Mouse (Mus musculus): Measurements from ENCODE around the gene Pdia2. TPM values are rescaled to one million over a fixed set of nuclear protein-coding genes. Genes with fewer than 3 reads are reported as not detected.
"Not testable (repeated sequence)": the region's sequence is repeated elsewhere in the genome, so short reads cannot be mapped to it uniquely, and the experiment has no call there.

Gene Pdia2
- polyA plus RNA-seq, 1 experiment from 2014 or later = 2.2 TPM

DNA sequence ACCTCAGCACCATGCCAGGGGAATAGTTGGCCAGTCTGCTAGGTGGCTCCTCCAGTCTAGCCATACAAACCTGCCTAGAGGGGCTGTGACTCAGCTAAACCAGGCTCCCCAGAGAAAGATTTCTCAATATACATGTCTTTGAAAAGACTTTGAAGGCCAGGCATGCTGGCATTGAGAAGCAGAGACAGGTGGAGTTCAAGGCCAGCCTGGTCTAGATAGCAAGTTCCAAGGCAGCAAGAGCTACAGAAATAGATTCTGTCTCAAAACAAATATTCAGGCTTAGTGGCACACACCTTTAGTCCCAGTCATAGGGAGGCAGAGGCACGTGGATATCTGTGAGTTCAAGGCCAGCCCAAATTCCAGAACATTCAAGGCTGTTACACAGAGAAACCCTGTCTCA, 7.5 kb upstream of the Pdia2 start:
- Histone ChIP-seq H3K27ac (ENCODE audit: low read depth, low read length) (no peak overlapping the region), H3K4me1 (ENCODE audit: control insufficient read depth, insufficient read depth, low read length) (peaks cover 8% of the 10 kb centered on the region), H3K36me3 (ENCODE audit: control insufficient read depth, insufficient read depth, low read length) (no peaks in the 10 kb centered on the region), H3K9me3 (replicated peaks; ENCODE audit: control insufficient read depth, low read length) (no peaks in the 10 kb centered on the region), H3K4me2 (no peak overlapping the region), H3K4me3 (ENCODE audit: low read depth, low read length) (no peak overlapping the region), H3K9ac (ENCODE audit: low read depth, low read length) (no peak overlapping the region), H3K27me3 (ENCODE audit: control insufficient read depth, insufficient read depth, low read length) (peaks cover 37% of the 10 kb centered on the region)
- ATAC-seq (replicated peaks; ENCODE audit: insufficient number of reproducible peaks, low FRiP score, low TSS enrichment) = no peak
- WGBS (ENCODE audit: insufficient replicate concordance) = 32% methylated on average over 1 of the region's 1 CpGs

DNA sequence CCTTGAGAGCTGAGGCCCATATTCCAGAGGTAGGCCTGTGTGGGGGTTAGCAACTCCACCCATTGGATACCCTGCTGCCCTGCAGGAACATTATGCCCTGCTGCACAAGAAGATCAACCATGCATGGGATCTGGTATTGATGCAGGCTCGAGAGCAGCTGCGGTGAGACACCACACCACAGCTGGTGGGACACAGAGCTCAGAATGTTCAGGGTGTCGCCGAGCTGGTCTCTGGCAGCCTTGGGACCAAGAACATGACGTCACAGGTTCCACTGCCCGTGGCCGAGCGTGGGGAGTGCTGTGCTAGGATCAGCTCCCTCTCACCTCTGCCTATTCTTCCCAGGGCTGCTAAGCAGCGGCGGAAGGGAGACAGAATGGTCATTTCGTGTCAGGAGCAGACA, 5.9 kb upstream of the Pdia2 start:
- peaks cover 16% of the 10 kb centered on the region for H3K4me1 ChIP-seq (ENCODE audit: control insufficient read depth, insufficient read depth, low read length)
- peaks cover 53% of the 10 kb centered on the region for H3K27me3 ChIP-seq (ENCODE audit: control insufficient read depth, insufficient read depth, low read length)
- H3K4me3 ChIP-seq (ENCODE audit: low read depth, low read length) = no peak overlapping the region
- WGBS (ENCODE audit: insufficient replicate concordance) = 34% methylated on average over 11 of the region's 11 CpGs
- H3K36me3 ChIP-seq (ENCODE audit: control insufficient read depth, insufficient read depth, low read length) = no peaks in the 10 kb centered on the region
- no peak for ATAC-seq (replicated peaks; ENCODE audit: insufficient number of reproducible peaks, low FRiP score, low TSS enrichment)
- H3K9ac ChIP-seq (ENCODE audit: low read depth, low read length) = no peak overlapping the region
- H3K27ac ChIP-seq (ENCODE audit: low read depth, low read length) = no peak overlapping the region
- no peaks in the 10 kb centered on the region for H3K9me3 ChIP-seq (replicated peaks; ENCODE audit: control insufficient read depth, low read length)
- H3K4me2 ChIP-seq = peak overlapping the region; percentile 7; the same call in 1 of the 2 replicates

DNA sequence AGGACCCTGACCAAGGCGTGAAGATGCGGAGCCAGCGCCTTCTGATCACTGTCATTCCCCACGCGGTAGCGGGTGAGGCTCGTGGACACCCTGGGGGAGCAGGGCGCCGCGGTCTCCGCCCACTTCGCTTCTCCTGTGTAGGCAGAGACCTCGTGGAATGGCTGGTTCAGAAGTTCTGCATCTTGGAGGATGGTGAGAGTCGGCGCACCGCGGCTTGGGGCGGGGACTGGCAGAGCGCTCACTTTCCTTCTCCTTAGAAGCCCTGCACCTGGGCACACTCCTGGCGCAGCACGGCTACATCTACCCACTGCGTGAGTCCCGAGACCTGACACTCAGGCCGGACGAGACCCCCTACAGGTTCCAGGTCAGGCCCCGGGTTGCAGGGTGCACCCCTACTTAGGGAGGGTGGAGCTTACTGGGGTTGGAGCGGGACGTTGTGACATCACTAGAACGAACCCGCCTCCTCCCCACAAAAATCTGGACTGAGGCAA, 4.5 kb upstream of the Pdia2 start:
- Histone ChIP-seq H3K9me3 (replicated peaks; ENCODE audit: control insufficient read depth, low read length) (no peaks in the 10 kb centered on the region), H3K4me3 (ENCODE audit: low read depth, low read length) (peak overlapping the region; percentile 55), H3K27ac (ENCODE audit: low read depth, low read length) (no peak overlapping the region), H3K4me1 (ENCODE audit: control insufficient read depth, insufficient read depth, low read length) (peaks cover 16% of the 10 kb centered on the region), H3K4me2 (peak overlapping the region; percentile 95), H3K36me3 (ENCODE audit: control insufficient read depth, insufficient read depth, low read length) (no peaks in the 10 kb centered on the region), H3K27me3 (ENCODE audit: control insufficient read depth, insufficient read depth, low read length) (peaks cover 62% of the 10 kb centered on the region), H3K9ac (ENCODE audit: low read depth, low read length) (peak overlapping the region; percentile 52; the same call in 1 of the 2 replicates)
- WGBS (ENCODE audit: insufficient replicate concordance) = 2% methylated on average over 30 of the region's 30 CpGs
- no peak for ATAC-seq (replicated peaks; ENCODE audit: insufficient number of reproducible peaks, low FRiP score, low TSS enrichment)

DNA sequence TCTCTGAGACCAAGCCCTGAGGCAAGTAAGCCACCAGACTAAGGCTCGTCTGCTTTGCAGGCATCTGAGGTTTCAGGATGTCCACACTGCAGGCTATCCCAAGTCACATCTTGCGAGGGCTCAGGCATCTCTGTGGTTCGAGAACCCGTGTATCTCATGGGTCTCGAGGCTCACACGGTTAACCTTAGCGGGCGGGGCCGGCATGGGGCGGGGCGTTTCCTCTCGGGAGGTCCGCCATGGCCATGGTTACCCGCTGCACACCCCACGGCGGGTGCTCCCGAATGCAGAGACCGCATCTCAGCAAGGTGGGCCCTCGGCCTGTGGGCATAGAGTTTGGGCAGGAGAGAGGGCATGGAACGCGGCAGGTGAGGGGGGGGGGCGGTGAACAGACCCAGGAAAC, 3.9 kb upstream of the Pdia2 start, which contains the start of gene Rgs11:
TSS of gene Rgs11 (plus strand) at position 215 of the 400 bp plus-strand sequence.
- no peaks in the 10 kb centered on the region for H3K9me3 ChIP-seq (replicated peaks; ENCODE audit: control insufficient read depth, low read length)
- peaks cover 16% of the 10 kb centered on the region for H3K4me1 ChIP-seq (ENCODE audit: control insufficient read depth, insufficient read depth, low read length)
- ATAC-seq (replicated peaks; ENCODE audit: insufficient number of reproducible peaks, low FRiP score, low TSS enrichment) = no peak
- H3K4me2 ChIP-seq = peak within 1 kb of the TSS; percentile 95
- H3K27ac ChIP-seq (ENCODE audit: low read depth, low read length) = no peak within 1 kb of the TSS
- H3K36me3 ChIP-seq (ENCODE audit: control insufficient read depth, insufficient read depth, low read length) = no peaks in the 10 kb centered on the region
- peak within 1 kb of the TSS; percentile 55 for H3K4me3 ChIP-seq (ENCODE audit: low read depth, low read length)
- WGBS (ENCODE audit: insufficient replicate concordance) = 2% methylated on average over 22 of the region's 22 CpGs
- H3K9ac ChIP-seq (ENCODE audit: low read depth, low read length) = peak within 1 kb of the TSS; percentile 52; the same call in 1 of the 2 replicates
- peaks cover 62% of the 10 kb centered on the region for H3K27me3 ChIP-seq (ENCODE audit: control insufficient read depth, insufficient read depth, low read length)

DNA sequence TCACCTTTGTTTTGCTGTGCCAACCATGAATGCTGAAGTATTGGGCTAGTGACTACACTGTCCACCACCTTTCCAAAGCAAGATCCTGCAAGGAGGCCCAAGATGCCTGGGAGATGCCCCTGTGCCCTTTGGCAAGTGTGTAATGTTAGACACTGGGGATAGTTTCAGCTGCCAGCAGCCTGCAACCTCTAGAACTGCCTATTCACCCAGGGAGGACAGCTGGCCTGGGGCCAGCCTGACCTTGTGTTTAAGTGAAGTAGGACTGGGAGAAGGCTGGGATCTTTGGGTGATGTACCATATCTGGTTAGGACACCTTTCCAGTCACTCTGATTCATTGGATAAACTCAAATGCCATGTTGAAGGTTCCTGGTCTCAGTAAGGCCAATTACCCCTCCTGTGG, 3.1 kb upstream of the Pdia2 start:
- no peak overlapping the region for H3K9ac ChIP-seq (ENCODE audit: low read depth, low read length)
- H3K36me3 ChIP-seq (ENCODE audit: control insufficient read depth, insufficient read depth, low read length) = peaks cover under 1% of the 10 kb centered on the region; the same call in 1 of the 2 replicates
- no peak for ATAC-seq (replicated peaks; ENCODE audit: insufficient number of reproducible peaks, low FRiP score, low TSS enrichment)
- H3K27ac ChIP-seq (ENCODE audit: low read depth, low read length) = no peak overlapping the region
- no peak overlapping the region for H3K4me3 ChIP-seq (ENCODE audit: low read depth, low read length)
- peaks cover 62% of the 10 kb centered on the region for H3K27me3 ChIP-seq (ENCODE audit: control insufficient read depth, insufficient read depth, low read length)
- peaks cover 16% of the 10 kb centered on the region for H3K4me1 ChIP-seq (ENCODE audit: control insufficient read depth, insufficient read depth, low read length)
- H3K9me3 ChIP-seq (replicated peaks; ENCODE audit: control insufficient read depth, low read length) = no peaks in the 10 kb centered on the region
- no peak overlapping the region for H3K4me2 ChIP-seq

DNA sequence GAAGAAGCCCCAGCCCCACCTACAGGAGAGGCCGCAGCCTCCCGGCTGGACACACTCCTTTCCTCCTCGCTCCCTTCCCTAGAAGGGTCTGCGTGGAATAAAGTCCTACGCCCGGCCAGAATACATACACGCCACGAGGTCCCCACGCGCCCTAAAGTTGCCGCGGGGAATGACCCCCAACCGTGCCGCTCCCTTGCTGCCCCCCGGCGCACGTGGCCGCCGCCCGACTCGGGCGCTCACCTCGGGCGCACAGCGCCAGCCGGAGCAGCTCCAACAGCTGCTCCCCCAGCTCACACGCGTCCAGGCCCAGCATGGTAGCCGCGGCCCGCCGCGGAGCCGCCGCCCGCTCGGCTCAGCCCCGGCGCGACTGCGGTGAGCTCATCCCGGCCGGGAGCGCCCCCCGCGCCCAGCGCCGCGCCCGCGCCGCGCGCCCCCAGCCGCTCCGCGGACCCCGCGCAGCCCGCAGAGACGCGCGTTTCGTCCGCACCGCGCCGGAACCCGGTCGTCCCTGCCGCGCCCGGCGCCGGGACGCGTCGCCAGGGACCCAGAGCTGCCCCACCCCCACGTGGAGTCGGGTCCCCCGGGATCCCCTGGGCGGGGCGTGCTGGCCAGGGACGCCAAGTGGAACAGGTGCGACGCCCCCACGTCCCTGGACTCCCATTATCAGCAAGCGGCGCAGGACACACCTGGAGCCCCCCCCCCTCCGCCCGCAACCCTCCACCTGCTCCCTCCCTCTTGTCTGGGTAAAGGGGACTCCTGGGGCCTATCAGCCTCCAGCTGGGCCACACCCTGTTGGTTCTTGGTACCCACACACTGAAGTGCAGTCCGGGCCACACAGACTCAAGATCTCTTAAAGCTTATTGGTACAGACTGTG, 2.2 kb upstream of the Pdia2 start:
- Histone ChIP-seq H3K36me3 (ENCODE audit: control insufficient read depth, insufficient read depth, low read length) (peaks cover 8% of the 10 kb centered on the region), H3K9me3 (replicated peaks; ENCODE audit: control insufficient read depth, low read length) (no peaks in the 10 kb centered on the region), H3K4me1 (ENCODE audit: control insufficient read depth, insufficient read depth, low read length) (peaks cover 16% of the 10 kb centered on the region), H3K27me3 (ENCODE audit: control insufficient read depth, insufficient read depth, low read length) (peaks cover 62% of the 10 kb centered on the region), H3K27ac (ENCODE audit: low read depth, low read length) (no peak overlapping the region), H3K4me2 (peak overlapping the region; percentile 99), H3K9ac (ENCODE audit: low read depth, low read length) (peak overlapping the region; percentile 68), H3K4me3 (ENCODE audit: low read depth, low read length) (peak overlapping the region; percentile 60)
- ATAC-seq (replicated peaks; ENCODE audit: insufficient number of reproducible peaks, low FRiP score, low TSS enrichment) = no peak
- WGBS (ENCODE audit: insufficient replicate concordance) = 1% methylated on average over 87 of the region's 92 CpGs

DNA sequence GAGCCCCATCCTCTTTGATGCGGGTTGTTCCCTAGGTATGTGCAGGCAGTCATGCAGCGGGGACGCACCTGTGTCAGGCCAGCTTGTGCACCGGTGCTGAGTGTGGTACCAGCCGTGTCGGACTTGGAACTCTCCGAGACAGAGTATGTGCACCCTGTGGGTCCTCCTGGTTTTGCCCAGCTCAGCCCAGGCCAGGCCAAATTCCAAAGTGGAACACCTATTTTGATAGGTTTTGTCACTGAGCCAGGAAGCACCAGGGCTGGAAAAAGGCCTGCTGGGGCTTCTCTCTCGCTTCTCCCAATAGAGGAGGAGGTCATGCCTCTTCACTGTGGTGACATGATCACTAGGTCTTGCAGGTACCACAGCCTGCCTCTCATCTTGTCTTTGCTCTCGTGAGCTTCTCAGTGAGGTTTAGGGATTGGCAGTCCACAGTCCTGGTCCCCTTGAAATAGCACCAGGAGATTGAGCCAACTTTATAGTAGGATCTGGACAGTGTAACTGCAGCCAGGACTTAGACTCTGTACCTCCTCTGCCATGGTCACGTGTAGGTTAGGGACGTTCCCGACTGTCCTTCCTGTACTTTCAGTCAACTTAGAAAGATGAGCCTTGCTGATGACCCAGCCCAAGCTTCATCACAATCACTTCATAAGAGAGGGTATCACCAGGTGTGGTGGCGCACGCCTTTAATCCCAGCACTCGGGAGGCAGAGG, 6.3 kb downstream of the Pdia2 start:
- H3K4me3 ChIP-seq (ENCODE audit: low read depth, low read length) = no peak overlapping the region
- no peak for ATAC-seq (replicated peaks; ENCODE audit: insufficient number of reproducible peaks, low FRiP score, low TSS enrichment)
- no peak overlapping the region for H3K27ac ChIP-seq (ENCODE audit: low read depth, low read length)
- H3K27me3 ChIP-seq (ENCODE audit: control insufficient read depth, insufficient read depth, low read length) = no peaks in the 10 kb centered on the region
- no peaks in the 10 kb centered on the region for H3K4me1 ChIP-seq (ENCODE audit: control insufficient read depth, insufficient read depth, low read length)
- peaks cover 36% of the 10 kb centered on the region for H3K36me3 ChIP-seq (ENCODE audit: control insufficient read depth, insufficient read depth, low read length)
- WGBS (ENCODE audit: insufficient replicate concordance) = 92% methylated on average over 15 of the region's 15 CpGs
- H3K4me2 ChIP-seq = no peak overlapping the region
- no peaks in the 10 kb centered on the region for H3K9me3 ChIP-seq (replicated peaks; ENCODE audit: control insufficient read depth, low read length)
- no peak overlapping the region for H3K9ac ChIP-seq (ENCODE audit: low read depth, low read length)

DNA sequence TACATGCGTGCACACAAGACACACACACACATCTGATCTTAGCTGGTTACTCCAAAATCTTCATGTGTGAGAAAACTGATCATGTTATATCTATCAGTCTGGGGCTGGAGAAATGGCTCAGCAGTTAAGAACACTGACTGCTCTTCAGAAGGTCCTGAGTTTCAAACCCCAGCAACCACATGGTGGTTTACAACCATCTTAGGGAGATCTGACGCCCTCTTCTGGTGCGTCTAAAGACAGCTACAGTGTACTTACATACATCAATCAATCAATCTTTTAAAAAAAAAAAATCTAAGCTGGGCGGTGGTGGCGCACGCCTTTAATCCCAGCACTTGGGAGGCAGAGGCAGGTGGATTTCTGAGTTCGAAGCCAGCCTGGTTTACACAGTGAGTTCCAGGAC, 7.4 kb downstream of the Pdia2 start:
- not testable (repeated sequence) for H3K4me3 ChIP-seq (ENCODE audit: low read depth, low read length); ATAC-seq (replicated peaks; ENCODE audit: insufficient number of reproducible peaks, low FRiP score, low TSS enrichment); H3K27ac ChIP-seq (ENCODE audit: low read depth, low read length); H3K4me1 ChIP-seq (ENCODE audit: control insufficient read depth, insufficient read depth, low read length); H3K9me3 ChIP-seq (replicated peaks; ENCODE audit: control insufficient read depth, low read length); H3K9ac ChIP-seq (ENCODE audit: low read depth, low read length); H3K4me2 ChIP-seq; H3K27me3 ChIP-seq (ENCODE audit: control insufficient read depth, insufficient read depth, low read length)
- H3K36me3 ChIP-seq (ENCODE audit: control insufficient read depth, insufficient read depth, low read length) = peaks cover 31% of the 10 kb centered on the region
- WGBS (ENCODE audit: insufficient replicate concordance) = 90% methylated on average over 7 of the region's 7 CpGs
